Mouse (Mus musculus): ENCODE measurements around the gene Il21. TPM values are rescaled to one million over a fixed set of nuclear protein-coding genes. Genes with fewer than 3 reads are reported as not detected.

Gene Il21
- polyA plus RNA-seq, 1 experiment from 2014 or later = not detected

GRCm38 (mm10) chr3:37229082-37229829 is 3.2 kb downstream of the Il21 start:
- Histone ChIP-seq H3K9me3 (replicated peaks; ENCODE audit: low read length) (no peaks in the 10 kb centered on the region), H3K27me3 (ENCODE audit: insufficient read depth, low read length) (no peaks in the 10 kb centered on the region), H3K36me3 (ENCODE audit: insufficient read depth, low read length) (no peaks in the 10 kb centered on the region), H3K4me2 (ENCODE audit: low read length) (no peak overlapping the region), H3K4me1 (replicated peaks; ENCODE audit: insufficient read depth, low read length) (no peaks in the 10 kb centered on the region), H3K9ac (ENCODE audit: low read depth, low read length) (no peak overlapping the region), H3K4me3 (replicated peaks; ENCODE audit: low read depth, low read length) (no peak overlapping the region), H3K27ac (no peak overlapping the region)
- WGBS = 70% methylated on average over 11 of the region's 11 CpGs
- ATAC-seq (replicated peaks; ENCODE audit: low FRiP score, low read depth) = no peak
- TF ChIP-seq CTCF (IDR thresholded peaks at IDR 0.05; ENCODE audit: low read depth) = no peak
- no peak for DNase-seq (ENCODE audit: low spot score)

DNA sequence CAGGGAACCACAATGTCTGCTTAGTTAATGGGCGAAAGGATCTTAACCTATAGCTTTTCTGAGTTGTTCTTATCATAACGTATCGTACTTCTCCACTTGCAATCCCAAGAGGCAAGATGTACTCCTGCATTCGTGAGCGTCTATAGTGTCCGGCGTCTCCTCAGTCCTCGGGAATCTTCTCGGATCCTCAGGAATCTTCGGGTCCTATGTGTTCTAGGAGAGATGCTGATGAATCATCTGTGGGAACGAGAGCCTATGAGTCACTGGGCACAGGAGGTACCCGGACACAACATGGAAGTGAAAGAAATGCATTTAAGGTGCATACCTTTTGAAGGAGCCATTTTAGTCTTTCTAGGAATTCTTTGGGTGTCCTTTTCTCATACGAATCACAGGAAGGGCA is 7.3 kb downstream of the Il21 start:
- no peak for TF ChIP-seq CTCF (IDR thresholded peaks at IDR 0.05; ENCODE audit: low read depth)
- Histone ChIP-seq H3K27ac (no peak overlapping the region), H3K4me1 (replicated peaks; ENCODE audit: insufficient read depth, low read length) (no peaks in the 10 kb centered on the region), H3K36me3 (ENCODE audit: insufficient read depth, low read length) (no peaks in the 10 kb centered on the region), H3K9ac (ENCODE audit: low read depth, low read length) (no peak overlapping the region), H3K9me3 (replicated peaks; ENCODE audit: low read length) (no peaks in the 10 kb centered on the region), H3K4me3 (replicated peaks; ENCODE audit: low read depth, low read length) (no peak overlapping the region), H3K4me2 (ENCODE audit: low read length) (no peak overlapping the region), H3K27me3 (ENCODE audit: insufficient read depth, low read length) (no peaks in the 10 kb centered on the region)
- DNase-seq (ENCODE audit: low spot score) = no peak
- WGBS = 92% methylated on average over 13 of the region's 13 CpGs
- no peak for ATAC-seq (replicated peaks; ENCODE audit: low FRiP score, low read depth)

GRCm38 (mm10) chr3:37219071-37219470 is 13.4 kb downstream of the Il21 start:
- H3K4me3 ChIP-seq (replicated peaks; ENCODE audit: low read depth, low read length) = no peak overlapping the region
- no peak overlapping the region for H3K27ac ChIP-seq
- no peak overlapping the region for H3K4me2 ChIP-seq (ENCODE audit: low read length)
- no peak overlapping the region for H3K9ac ChIP-seq (ENCODE audit: low read depth, low read length)
- 21% methylated on average over 4 of the region's 4 CpGs for WGBS
- peak; percentile 71 for ATAC-seq (replicated peaks; ENCODE audit: low FRiP score, low read depth)
- peak; percentile 84 for DNase-seq (ENCODE audit: low spot score)
- peak; percentile 86 for TF ChIP-seq CTCF (IDR thresholded peaks at IDR 0.05; ENCODE audit: low read depth)
- H3K4me1 ChIP-seq (replicated peaks; ENCODE audit: insufficient read depth, low read length) = no peaks in the 10 kb centered on the region
- H3K9me3 ChIP-seq (replicated peaks; ENCODE audit: low read length) = no peaks in the 10 kb centered on the region
- H3K27me3 ChIP-seq (ENCODE audit: insufficient read depth, low read length) = no peaks in the 10 kb centered on the region
- no peaks in the 10 kb centered on the region for H3K36me3 ChIP-seq (ENCODE audit: insufficient read depth, low read length)

- TF ChIP-seq CTCF (IDR thresholded peaks at IDR 0.05; ENCODE audit: low read depth) = no peak
- no peak for DNase-seq (ENCODE audit: low spot score)
- no peaks in the 10 kb centered on the region for H3K27me3 ChIP-seq (ENCODE audit: insufficient read depth, low read length)
- no peak for ATAC-seq (replicated peaks; ENCODE audit: low FRiP score, low read depth)
- H3K9ac ChIP-seq (ENCODE audit: low read depth, low read length) = no peak overlapping the region
- H3K9me3 ChIP-seq (replicated peaks; ENCODE audit: low read length) = no peaks in the 10 kb centered on the region
- no peak overlapping the region for H3K4me3 ChIP-seq (replicated peaks; ENCODE audit: low read depth, low read length)
- H3K4me2 ChIP-seq (ENCODE audit: low read length) = no peak overlapping the region
- H3K27ac ChIP-seq = no peak overlapping the region
- H3K4me1 ChIP-seq (replicated peaks; ENCODE audit: insufficient read depth, low read length) = no peaks in the 10 kb centered on the region
- no peaks in the 10 kb centered on the region for H3K36me3 ChIP-seq (ENCODE audit: insufficient read depth, low read length)
- 62% methylated on average over 8 of the region's 8 CpGs for WGBS
Observed at GRCm38 (mm10) chr3:37205226-37205800, 27.1 kb downstream of the Il21 start.

GRCm38 (mm10) chr3:37204556-37204955 is 27.9 kb downstream of the Il21 start:
- Histone ChIP-seq H3K36me3 (ENCODE audit: insufficient read depth, low read length) (no peaks in the 10 kb centered on the region), H3K4me2 (ENCODE audit: low read length) (peak overlapping the region; percentile 76), H3K9ac (ENCODE audit: low read depth, low read length) (peak overlapping the region; percentile 49; the same call in 1 of the 2 replicates), H3K27me3 (ENCODE audit: insufficient read depth, low read length) (no peaks in the 10 kb centered on the region), H3K9me3 (replicated peaks; ENCODE audit: low read length) (no peaks in the 10 kb centered on the region), H3K4me3 (replicated peaks; ENCODE audit: low read depth, low read length) (peak overlapping the region; percentile 51), H3K4me1 (replicated peaks; ENCODE audit: insufficient read depth, low read length) (no peaks in the 10 kb centered on the region), H3K27ac (no peak overlapping the region)
- 18% methylated on average over 6 of the region's 6 CpGs for WGBS
- 0 out of 2 replicates have a peak, but pooled peaks have one; percentile 55 for ATAC-seq (replicated peaks; ENCODE audit: low FRiP score, low read depth)
- peak; percentile 76 for TF ChIP-seq CTCF (IDR thresholded peaks at IDR 0.05; ENCODE audit: low read depth)
- peak; percentile 76 for DNase-seq (ENCODE audit: low spot score)

- peak; percentile 99 for TF ChIP-seq CTCF (IDR thresholded peaks at IDR 0.05; ENCODE audit: low read depth)
- 1% methylated on average over 11 of the region's 11 CpGs for WGBS
- Histone ChIP-seq H3K9me3 (replicated peaks; ENCODE audit: low read length) (no peaks in the 10 kb centered on the region), H3K27ac (no peak overlapping the region), H3K4me1 (replicated peaks; ENCODE audit: insufficient read depth, low read length) (no peaks in the 10 kb centered on the region), H3K36me3 (ENCODE audit: insufficient read depth, low read length) (no peaks in the 10 kb centered on the region), H3K9ac (ENCODE audit: low read depth, low read length) (peak overlapping the region; percentile 49; the same call in 1 of the 2 replicates), H3K4me2 (ENCODE audit: low read length) (peak overlapping the region; percentile 76), H3K27me3 (ENCODE audit: insufficient read depth, low read length) (no peaks in the 10 kb centered on the region), H3K4me3 (replicated peaks; ENCODE audit: low read depth, low read length) (peak overlapping the region; percentile 51)
- DNase-seq (ENCODE audit: low spot score) = peak; percentile 93
- peak; percentile 54; the same call in 1 of the 2 replicates for ATAC-seq (replicated peaks; ENCODE audit: low FRiP score, low read depth)
Observed at GRCm38 (mm10) chr3:37203984-37204428, 28.4 kb downstream of the Il21 start.

Data from kidney, postnatal 0 days (tissue).